Mouse (Mus musculus): ENCODE data around the gene Sdccag8.
"Not testable (repeated sequence)": the region's sequence is repeated elsewhere in the genome, so short reads cannot be mapped to it uniquely, and the experiment has no call there.

Gene Sdccag8

GRCm38 (mm10) chr1:176828666-176829065 lies 14.2 kb downstream of the Sdccag8 start:
- DNase-seq: no peak

- no peak for DNase-seq
These were observed 17.6 kb downstream of the Sdccag8 start for GRCm38 (mm10) chr1:176832071-176832470.

GRCm38 (mm10) chr1:176832607-176833006 lies 18.1 kb downstream of the Sdccag8 start:
- DNase-seq: no peak

GRCm38 (mm10) chr1:176833257-176833656 lies 18.8 kb downstream of the Sdccag8 start:
- DNase-seq: no peak

GRCm38 (mm10) chr1:176833948-176834347 lies 19.5 kb downstream of the Sdccag8 start:
- DNase-seq: no peak

GRCm38 (mm10) chr1:176834880-176835279 lies 20.4 kb downstream of the Sdccag8 start:
- DNase-seq: no peak

- no peak for DNase-seq
These were observed 21.2 kb downstream of the Sdccag8 start for GRCm38 (mm10) chr1:176835501-176836294.

- DNase-seq: not testable (repeated sequence)
These were observed 22.1 kb downstream of the Sdccag8 start for GRCm38 (mm10) chr1:176836562-176836961.

- DNase-seq: no peak
These were observed 30.9 kb downstream of the Sdccag8 start for GRCm38 (mm10) chr1:176845082-176845977.

GRCm38 (mm10) chr1:176847118-176847859 lies 32.8 kb downstream of the Sdccag8 start:
- no peak for DNase-seq

GRCm38 (mm10) chr1:176848613-176849290 lies 34.3 kb downstream of the Sdccag8 start:
- no peak for DNase-seq

- DNase-seq: no peak
These were observed 34.9 kb downstream of the Sdccag8 start for GRCm38 (mm10) chr1:176849377-176849776.

GRCm38 (mm10) chr1:176851401-176851800 lies 36.9 kb downstream of the Sdccag8 start:
- no peak for DNase-seq

- no peak for DNase-seq
These were observed 38.5 kb downstream of the Sdccag8 start for GRCm38 (mm10) chr1:176852813-176853590.

- peak; percentile 84 for DNase-seq
These were observed 47.7 kb downstream of the Sdccag8 start for GRCm38 (mm10) chr1:176861981-176862644.

GRCm38 (mm10) chr1:176870501-176870900 lies 56.0 kb downstream of the Sdccag8 start:
- no peak for DNase-seq

GRCm38 (mm10) chr1:176871975-176872374 lies 57.5 kb downstream of the Sdccag8 start:
- DNase-seq: no peak

GRCm38 (mm10) chr1:176873463-176873862 lies 59.0 kb downstream of the Sdccag8 start:
- no peak for DNase-seq

- no peak for DNase-seq
These were observed 59.7 kb downstream of the Sdccag8 start for GRCm38 (mm10) chr1:176874155-176874554.

- DNase-seq: peak; percentile 83
These were observed 63.3 kb downstream of the Sdccag8 start for GRCm38 (mm10) chr1:176877756-176878155.

GRCm38 (mm10) chr1:176879005-176879404 lies 64.5 kb downstream of the Sdccag8 start:
- peak; percentile 85 for DNase-seq
